Mouse (Mus musculus): Measurements from ENCODE around the gene Clic6. TPM values are rescaled to one million over a fixed set of nuclear protein-coding genes. Genes with fewer than 3 reads are reported as not detected.

The Clic6 gene
- polyA plus RNA-seq, 1 experiment from 2014 or later = 0.05 TPM

DNA sequence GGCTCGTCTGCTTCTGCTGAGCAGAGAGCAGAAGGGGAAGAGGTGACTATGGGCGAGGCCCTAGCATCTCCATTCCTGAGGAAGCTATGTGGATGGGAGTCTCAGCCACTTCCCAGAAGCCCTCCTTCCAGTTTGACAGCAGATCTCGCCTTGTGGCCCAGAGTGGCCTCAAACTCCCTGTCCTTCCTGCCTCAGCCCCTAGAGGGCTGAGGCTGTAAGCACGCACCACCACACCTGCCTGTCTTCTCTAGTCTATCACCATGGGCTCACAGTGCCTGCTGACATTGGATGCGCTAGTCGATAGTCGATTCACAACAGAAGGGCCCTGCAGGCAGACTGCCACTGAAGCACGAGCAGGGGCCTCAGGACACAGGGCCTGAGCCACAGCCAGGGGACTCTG is 32.9 kb upstream of the Clic6 start:
- POLR2A ChIA-PET = no interaction called here
- H3K27me3 ChIP-seq = no peaks in the 10 kb centered on the region
- in situ Hi-C loops (cut with MboI; ENCODE audit: low pct_unique_long_range_greater_than_20kb) = loop anchor here (25.0 kb wide), 2 partner anchors 515 to 715 kb away; partner anchors contain the start of genes Cryzl1 and Itsn1
- CTCF ChIA-PET = interaction anchor here (1.0 kb wide), 1 partner anchor 113 kb away, joined by 4 read pairs; no protein-coding TSS in a partner anchor
- ATAC-seq (no peak), DNase-seq (ENCODE audit: low read depth, low spot score) (no peak)
- no peak for TF ChIP-seq CTCF (IDR thresholded peaks at IDR 0.05)

DNA sequence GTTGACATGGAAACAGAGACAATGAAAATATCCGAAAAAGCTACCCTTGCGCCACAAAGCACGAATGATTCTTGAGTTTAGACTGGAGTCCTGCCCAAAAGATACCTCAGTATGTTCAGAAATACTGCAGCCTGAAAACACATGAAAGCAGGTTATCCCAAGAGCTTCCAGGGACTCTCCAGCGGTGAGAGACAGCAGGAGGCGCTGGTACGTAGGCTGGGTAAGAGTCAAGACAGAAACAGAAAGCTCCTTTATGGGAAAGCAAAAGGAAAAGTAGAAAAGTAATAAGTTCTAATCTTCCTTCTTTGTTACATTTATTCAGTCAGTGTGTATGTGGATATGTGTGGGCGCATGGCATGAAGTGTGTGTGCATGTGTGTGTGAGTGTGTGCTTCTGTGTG is 31.5 kb upstream of the Clic6 start:
- no peaks in the 10 kb centered on the region for H3K27me3 ChIP-seq
- TF ChIP-seq CTCF (IDR thresholded peaks at IDR 0.05) = no peak
- ChIA-PET CTCF (interaction anchor here (1.2 to 2.1 kb wide), 2 partner anchors 8 to 10 kb away, joined by 3 to 6 read pairs; no protein-coding TSS in a partner anchor), POLR2A (no interaction called here)
- in situ Hi-C loops (cut with MboI; ENCODE audit: low pct_unique_long_range_greater_than_20kb) = loop anchor here (25.0 kb wide), 2 partner anchors 517 to 717 kb away; partner anchors contain the start of genes Cryzl1 and Itsn1
- ATAC-seq = no peak
- no peak for DNase-seq (ENCODE audit: low read depth, low spot score)

GRCm38 (mm10) chr16:92454495-92454894 is 31.0 kb upstream of the Clic6 start:
- POLR2A ChIA-PET = no interaction called here
- no peak for DNase-seq (ENCODE audit: low read depth, low spot score)
- no peak for TF ChIP-seq CTCF (IDR thresholded peaks at IDR 0.05)

DNA sequence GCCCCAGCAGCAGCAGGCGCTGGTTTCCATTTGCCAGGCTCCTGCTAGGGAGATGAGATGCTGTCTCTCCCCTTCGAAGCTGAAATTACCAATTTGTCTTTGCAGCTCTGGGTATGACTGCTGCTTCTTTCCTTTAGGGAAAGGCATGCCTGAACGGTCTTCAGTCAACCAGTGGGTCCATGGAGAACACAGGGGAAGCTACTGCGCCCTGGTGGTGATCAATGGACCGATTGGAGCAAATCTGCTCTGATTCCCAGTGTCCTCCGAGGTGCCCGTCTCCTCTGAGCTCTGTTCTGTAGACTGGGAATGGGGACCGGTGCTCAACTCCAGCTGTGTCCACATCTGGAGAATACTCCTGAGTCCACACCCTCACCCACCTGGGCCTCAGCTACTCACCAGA is 30.0 kb upstream of the Clic6 start:
- DNase-seq (ENCODE audit: low read depth, low spot score) (no peak), ATAC-seq (no peak)
- ChIA-PET POLR2A (no interaction called here), CTCF (interaction anchor here (0.8 to 1.5 kb wide), 3 partner anchors 52 to 115 kb away, joined by 3 to 4 read pairs (median 3); no protein-coding TSS in a partner anchor)
- in situ Hi-C loops (cut with MboI; ENCODE audit: low pct_unique_long_range_greater_than_20kb) = loop anchor here (5.0 to 25.0 kb wide), 3 partner anchors 73 to 718 kb away; partner anchors contain the start of genes Cryzl1 and Itsn1
- TF ChIP-seq CTCF (IDR thresholded peaks at IDR 0.05) = no peak
- H3K27me3 ChIP-seq = no peaks in the 10 kb centered on the region

More at GRCm38 (mm10) chr16:92454495-92454894, 31.0 kb upstream of the Clic6 start:
- in situ Hi-C loops (cut with MboI; ENCODE audit: low pct_unique_long_range_greater_than_20kb) = loop anchor here (25.0 kb wide), 2 partner anchors 517 to 717 kb away; partner anchors contain the start of genes Cryzl1 and Itsn1
- CTCF ChIA-PET = interaction anchor here (1.2 to 2.1 kb wide), 2 partner anchors 9 to 114 kb away, joined by 3 to 6 read pairs; no protein-coding TSS in a partner anchor
- no peak for ATAC-seq
- H3K27me3 ChIP-seq = no peaks in the 10 kb centered on the region

- DNase-seq (ENCODE audit: low read depth, low spot score) (no peak), ATAC-seq (no peak)
- no peak for TF ChIP-seq CTCF (IDR thresholded peaks at IDR 0.05)
- ChIA-PET POLR2A (interaction anchor here (0.7 kb wide), 1 partner anchor 59 kb away, joined by 3 read pairs; no protein-coding TSS in a partner anchor), CTCF (interaction anchor here (0.8 to 1.5 kb wide), 2 partner anchors 53 to 72 kb away, joined by 3 to 4 read pairs; no protein-coding TSS in a partner anchor)
- in situ Hi-C loops (cut with MboI; ENCODE audit: low pct_unique_long_range_greater_than_20kb) = loop anchor here (5.0 to 25.0 kb wide), 3 partner anchors 74 to 719 kb away; partner anchors contain the start of genes Cryzl1 and Itsn1
- no peaks in the 10 kb centered on the region for H3K27me3 ChIP-seq
Observed at GRCm38 (mm10) chr16:92455969-92456368, 29.6 kb upstream of the Clic6 start.

- in situ Hi-C loops (cut with MboI; ENCODE audit: low pct_unique_long_range_greater_than_20kb) = loop anchor here (5.0 to 25.0 kb wide), 3 partner anchors 75 to 720 kb away; partner anchors contain the start of genes Cryzl1 and Itsn1
- H3K27me3 ChIP-seq = no peaks in the 10 kb centered on the region
- ATAC-seq (no peak), DNase-seq (ENCODE audit: low read depth, low spot score) (no peak)
- ChIA-PET POLR2A (interaction anchor here (0.5 kb wide), 1 partner anchor 13 kb away, joined by 3 read pairs; no protein-coding TSS in a partner anchor), CTCF (interaction anchor here (0.8 to 1.9 kb wide), 11 partner anchors 8 to 117 kb away, joined by 3 to 8 read pairs (median 4); partner anchors contain the start of gene Rcan1)
- no peak for TF ChIP-seq CTCF (IDR thresholded peaks at IDR 0.05)
Observed at GRCm38 (mm10) chr16:92457594-92457993, 27.9 kb upstream of the Clic6 start.

- DNase-seq (ENCODE audit: low read depth, low spot score) (no peak), ATAC-seq (no peak)
- H3K27me3 ChIP-seq = no peaks in the 10 kb centered on the region
- ChIA-PET CTCF (no interaction called here), POLR2A (no interaction called here)
- in situ Hi-C loops (cut with MboI; ENCODE audit: low pct_unique_long_range_greater_than_20kb) = loop anchor here (25.0 kb wide), 2 partner anchors 524 to 724 kb away; partner anchors contain the start of genes Cryzl1 and Itsn1
- no peak for TF ChIP-seq CTCF (IDR thresholded peaks at IDR 0.05)
Observed at GRCm38 (mm10) chr16:92461412-92461811, 24.1 kb upstream of the Clic6 start.

DNA sequence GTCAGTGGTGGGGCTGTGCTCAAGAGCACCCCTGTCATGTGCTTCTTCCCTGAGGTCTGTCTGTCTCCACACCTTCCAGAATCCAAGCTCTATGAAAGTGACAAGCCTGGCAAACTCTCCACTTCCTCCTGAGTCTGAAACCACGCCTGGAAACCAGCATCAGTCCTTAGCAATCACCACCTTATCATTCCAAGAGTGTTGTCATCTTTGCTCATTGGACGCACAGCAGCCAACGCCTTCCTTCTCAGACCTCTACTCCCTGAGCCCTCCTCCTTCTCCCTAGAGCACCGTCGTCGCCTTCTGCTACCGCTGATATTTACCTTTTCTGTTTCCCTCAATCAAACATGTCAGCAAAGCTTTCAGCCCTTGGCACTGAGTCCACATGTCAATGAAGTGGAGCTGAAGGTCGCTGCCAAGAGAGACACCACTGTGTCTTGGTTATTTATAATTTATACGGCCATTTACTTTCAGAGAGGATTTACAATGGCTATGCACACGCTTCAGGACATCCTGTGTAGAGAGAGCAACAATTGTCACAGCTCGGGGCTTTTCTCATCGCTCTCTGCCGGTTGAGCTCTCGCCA is 21.1 kb upstream of the Clic6 start:
- no peaks in the 10 kb centered on the region for H3K27me3 ChIP-seq
- POLR2A ChIA-PET = interaction anchor here (0.5 to 0.7 kb wide), 2 partner anchors 16 to 841 kb away, joined by 3 read pairs; no protein-coding TSS in a partner anchor
- no peak for DNase-seq (ENCODE audit: low read depth, low spot score)
- in situ Hi-C loops (cut with MboI; ENCODE audit: low pct_unique_long_range_greater_than_20kb) = loop anchor here (25.0 kb wide), 2 partner anchors 527 to 727 kb away; partner anchors contain the start of genes Cryzl1 and Itsn1
- CTCF ChIA-PET = interaction anchor here (1.1 kb wide), 2 partner anchors 11 to 64 kb away, joined by 3 read pairs; no protein-coding TSS in a partner anchor
- TF ChIP-seq CTCF (IDR thresholded peaks at IDR 0.05) = no peak
- no peak for ATAC-seq

DNA sequence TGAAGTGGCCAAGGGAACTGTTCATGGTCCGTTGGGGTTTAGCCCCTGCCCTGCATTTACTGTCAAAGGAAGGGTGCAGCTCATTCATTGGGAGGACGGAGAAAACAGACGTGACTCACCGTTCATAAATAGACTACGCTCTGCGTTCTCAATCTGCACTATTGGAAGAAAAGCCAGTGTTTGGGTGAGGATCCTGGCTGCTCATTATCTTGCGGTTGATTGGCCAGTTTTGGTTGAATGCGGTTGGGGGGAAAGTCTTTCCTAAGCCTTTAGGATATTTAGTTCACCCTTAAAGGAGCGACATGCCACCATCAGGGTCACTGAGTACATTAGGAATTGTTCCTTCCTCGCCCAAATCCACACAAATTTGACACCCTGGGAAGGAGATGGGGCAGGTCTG is 20.3 kb upstream of the Clic6 start:
- TF ChIP-seq CTCF (IDR thresholded peaks at IDR 0.05) = no peak
- CTCF ChIA-PET = interaction anchor here (1.1 kb wide), 1 partner anchor 65 kb away, joined by 3 read pairs; no protein-coding TSS in a partner anchor
- H3K27me3 ChIP-seq = no peaks in the 10 kb centered on the region
- DNase-seq (ENCODE audit: low read depth, low spot score) (no peak), ATAC-seq (peak; percentile 6)
- POLR2A ChIA-PET = interaction anchor here (0.7 kb wide), 1 partner anchor 15 kb away, joined by 3 read pairs; no protein-coding TSS in a partner anchor
- in situ Hi-C loops (cut with MboI; ENCODE audit: low pct_unique_long_range_greater_than_20kb) = loop anchor here (25.0 kb wide), 2 partner anchors 528 to 728 kb away; partner anchors contain the start of genes Cryzl1 and Itsn1

All from Patski (cell line).